Mouse (Mus musculus) embryonic facial prominence, embryonic 11.5 days (tissue): ENCODE data around the gene Senp3. TPM values are rescaled to one million over a fixed set of nuclear protein-coding genes. Genes with fewer than 3 reads are reported as not detected.

Experiments
- ATAC-seq: fragments of 200-750 bp; cut with Nextera tagmentation; replicated peaks from 2 replicates; pipeline ENCODE4 v1.8.0; 2017; ENCODE audit warnings: low read depth; ENCODE audit not compliant: insufficient number of reproducible peaks, low FRiP score, low TSS enrichment
- DNase-seq: peaks from one replicate; pipeline ENCODE4 v3.0.0-alpha.2; 2015; ENCODE audit warnings: low spot score
- H3K27ac ChIP-seq: fragments of 300-500 bp; sonication (generic); replicated peaks from 2 replicates; pipeline ENCODE4 v1.5.1; 2014; ENCODE audit warnings: mild to moderate bottlenecking, low read depth, low read length, control low read depth
- H3K27me3 ChIP-seq: fragments of 300-500 bp; sonication (generic); 2 replicates; pipeline ENCODE4 v1.6.1; 2014; ENCODE audit warnings: mild to moderate bottlenecking, low read length, moderate library complexity, mixed read lengths; ENCODE audit not compliant: control insufficient read depth, insufficient read depth
- H3K36me3 ChIP-seq: fragments of 300-500 bp; sonication (generic); replicated peaks from 2 replicates; pipeline ENCODE4 v1.6.1; 2014; ENCODE audit warnings: low read depth, mild to moderate bottlenecking, low read length, moderate library complexity, mixed read lengths; ENCODE audit not compliant: control insufficient read depth, insufficient read depth
- H3K4me1 ChIP-seq: fragments of 300-500 bp; sonication (generic); 2 replicates; pipeline ENCODE4 v1.6.1; 2014; ENCODE audit warnings: low read length, mixed read lengths; ENCODE audit not compliant: control insufficient read depth, insufficient read depth
- H3K4me2 ChIP-seq: fragments of 300-500 bp; sonication (generic); 2 replicates; pipeline ENCODE4 v1.6.1; 2014; ENCODE audit warnings: low read depth, mild to moderate bottlenecking, control low read depth, low read length, moderate library complexity
- H3K4me3 ChIP-seq: fragments of 300-500 bp; sonication (generic); 2 replicates; pipeline ENCODE4 v1.5.1; 2014; ENCODE audit warnings: low read depth, low read length, control low read depth
- H3K9ac ChIP-seq: fragments of 300-500 bp; sonication (generic); replicated peaks from 2 replicates; pipeline ENCODE4 v1.6.1; 2014; ENCODE audit warnings: mild to moderate bottlenecking, control low read depth, low read length
- H3K9me3 ChIP-seq: fragments of 300-500 bp; sonication (generic); replicated peaks from 2 replicates; pipeline ENCODE4 v1.6.1; 2016; ENCODE audit warnings: mild to moderate bottlenecking, low read length, inconsistent platforms, mixed read lengths; ENCODE audit not compliant: control insufficient read depth
- WGBS: fragments of 180-500 bp; shearing (Covaris S2); extraction: QIAGEN DNeasy Blood & Tissue Kit; methylation state at CpG from one replicate; pipeline ENCODE4 v1.1.7; 2014; 5-methylcytosine and 5-hydroxymethylcytosine counted together
- polyA plus RNA-seq: library from polyadenylated mRNA; unstranded; fragments of >200 nt; fragmentation: Nextera tagmentation; extraction: Ambion mirVana; gene quantifications from 2 replicates; pipeline ENCODE4 v1.2.1, GENCODE M21; 2014

Gene Senp3
- polyA plus RNA-seq, 1 experiment from 2014 or later: 108 TPM

- Histone ChIP-seq H3K4me3 (no peak overlapping the region), H3K36me3 (no peaks in the 10 kb centered on the region), H3K27ac (no peak overlapping the region), H3K27me3 (no peaks in the 10 kb centered on the region), H3K4me2 (no peak overlapping the region), H3K9me3 (no peaks in the 10 kb centered on the region), H3K4me1 (peaks cover 3% of the 10 kb centered on the region; the same call in 1 of the 2 replicates), H3K9ac (no peak overlapping the region)
- no peak for ATAC-seq
- no peak for DNase-seq
- 92% methylated on average over 6 of the region's 6 CpGs for WGBS
Measured at GRCm38 (mm10) chr11:69692863-69693262, 11.0 kb upstream of the Senp3 start.

GRCm38 (mm10) chr11:69692196-69692811, 10.4 kb upstream of the Senp3 start:
- Histone ChIP-seq H3K4me1 (peaks cover 3% of the 10 kb centered on the region; the same call in 1 of the 2 replicates), H3K9ac (no peak overlapping the region), H3K27ac (no peak overlapping the region), H3K27me3 (no peaks in the 10 kb centered on the region), H3K9me3 (no peaks in the 10 kb centered on the region), H3K36me3 (no peaks in the 10 kb centered on the region), H3K4me2 (no peak overlapping the region), H3K4me3 (no peak overlapping the region)
- DNase-seq: no peak
- no peak for ATAC-seq
- 78% methylated on average over 9 of the region's 9 CpGs for WGBS

GRCm38 (mm10) chr11:69689891-69690290, 8.0 kb upstream of the Senp3 start:
- Histone ChIP-seq H3K9me3 (no peaks in the 10 kb centered on the region), H3K4me1 (no peaks in the 10 kb centered on the region), H3K4me3 (no peak overlapping the region), H3K4me2 (no peak overlapping the region), H3K27me3 (no peaks in the 10 kb centered on the region), H3K9ac (no peak overlapping the region), H3K36me3 (no peaks in the 10 kb centered on the region), H3K27ac (no peak overlapping the region)
- 0 out of 2 replicates have a peak, but pooled peaks have one; percentile 12 for ATAC-seq
- DNase-seq: no peak
- WGBS: 88% methylated on average over 1 of the region's 1 CpGs

GRCm38 (mm10) chr11:69687061-69687460, 5.2 kb upstream of the Senp3 start:
- Histone ChIP-seq H3K27me3 (no peaks in the 10 kb centered on the region), H3K4me1 (no peaks in the 10 kb centered on the region), H3K36me3 (no peaks in the 10 kb centered on the region), H3K9ac (peak overlapping the region; percentile 14; the same call in 1 of the 2 replicates), H3K27ac (no peak overlapping the region), H3K4me3 (no peak overlapping the region), H3K9me3 (no peaks in the 10 kb centered on the region), H3K4me2 (no peak overlapping the region)
- WGBS: 55% methylated on average over 5 of the region's 5 CpGs
- DNase-seq (no peak), ATAC-seq (no peak)

- DNase-seq: no peak
- 18% methylated on average over 4 of the region's 4 CpGs for WGBS
- H3K9ac ChIP-seq: no peak overlapping the region
- no peaks in the 10 kb centered on the region for H3K4me1 ChIP-seq
- no peak overlapping the region for H3K4me2 ChIP-seq
- H3K4me3 ChIP-seq: no peak overlapping the region
- no peak for ATAC-seq
- no peaks in the 10 kb centered on the region for H3K36me3 ChIP-seq
- no peak overlapping the region for H3K27ac ChIP-seq
- no peaks in the 10 kb centered on the region for H3K27me3 ChIP-seq
- no peaks in the 10 kb centered on the region for H3K9me3 ChIP-seq
Measured at GRCm38 (mm10) chr11:69686377-69686776, 4.5 kb upstream of the Senp3 start.

GRCm38 (mm10) chr11:69685526-69686148, 3.8 kb upstream of the Senp3 start, which contains the start of gene Tnfsf13:
Gene Tnfsf13, minus strand, starts transcription at chr11:69685784.
- Histone ChIP-seq H3K9ac (0 out of 2 replicates have a peak within 1 kb of the TSS, but pooled peaks have one; percentile 14), H3K4me3 (no peak within 1 kb of the TSS), H3K27me3 (no peaks in the 10 kb centered on the region), H3K4me1 (no peaks in the 10 kb centered on the region), H3K36me3 (no peaks in the 10 kb centered on the region), H3K4me2 (no peak within 1 kb of the TSS), H3K27ac (no peak within 1 kb of the TSS), H3K9me3 (no peaks in the 10 kb centered on the region)
- 74% methylated on average over 10 of the region's 10 CpGs for WGBS
- no peak for ATAC-seq
- DNase-seq: no peak

- no peak for DNase-seq
Measured at GRCm38 (mm10) chr11:69684936-69685335, 3.1 kb upstream of the Senp3 start.

GRCm38 (mm10) chr11:69684128-69684745, 2.4 kb upstream of the Senp3 start:
- WGBS: 75% methylated on average over 12 of the region's 12 CpGs
- H3K4me1 ChIP-seq: no peaks in the 10 kb centered on the region; the same call in 1 of the 2 replicates
- H3K27ac ChIP-seq: no peak overlapping the region
- DNase-seq (no peak), ATAC-seq (no peak)
- no peak overlapping the region for H3K9ac ChIP-seq
- no peak overlapping the region for H3K4me3 ChIP-seq
- H3K9me3 ChIP-seq: no peaks in the 10 kb centered on the region
- no peaks in the 10 kb centered on the region for H3K27me3 ChIP-seq
- H3K4me2 ChIP-seq: no peak overlapping the region
- H3K36me3 ChIP-seq: no peaks in the 10 kb centered on the region

More at GRCm38 (mm10) chr11:69684936-69685335, 3.1 kb upstream of the Senp3 start:
- H3K9ac ChIP-seq: no peak overlapping the region
- H3K27ac ChIP-seq: no peak overlapping the region
- no peak overlapping the region for H3K4me2 ChIP-seq
- no peaks in the 10 kb centered on the region for H3K36me3 ChIP-seq
- 80% methylated on average over 6 of the region's 6 CpGs for WGBS
- ATAC-seq: no peak
- no peaks in the 10 kb centered on the region for H3K27me3 ChIP-seq
- no peak overlapping the region for H3K4me3 ChIP-seq
- no peaks in the 10 kb centered on the region for H3K9me3 ChIP-seq
- H3K4me1 ChIP-seq: no peaks in the 10 kb centered on the region; the same call in 1 of the 2 replicates
